Mouse (Mus musculus): ENCODE measurements around the gene Cnn2.
A peak's percentile ranks its signal among the peaks of the same experiment; 100 is the strongest.

- 0 out of 2 replicates have a peak, but pooled peaks have one; percentile 14 for TF ChIP-seq EP300 (IDR thresholded peaks at IDR 0.05; ENCODE audit: low read depth)
- peak; percentile 100 for TF ChIP-seq CTCF (IDR thresholded peaks at IDR 0.05; ENCODE audit: low read depth)
Measured at GRCm38 (mm10) chr10:79959847-79960601, 28.4 kb upstream of the Cnn2 start, which contains the start of gene Wdr18.

All from liver, postnatal 0 days (tissue).